Mouse (Mus musculus): ENCODE results near the gene Nabp1. TPM values are rescaled to one million over a fixed set of nuclear protein-coding genes. Genes with fewer than 3 reads are reported as not detected.

Nabp1 gene
- polyA plus RNA-seq, 1 experiment from 2014 or later: 12.7 TPM

- no peak overlapping the region for H3K9ac ChIP-seq
- no peaks in the 10 kb centered on the region for H3K9me3 ChIP-seq
- H3K4me2 ChIP-seq: no peak overlapping the region
- no peak overlapping the region for H3K27ac ChIP-seq (replicated peaks)
- no peak for ATAC-seq (ENCODE audit: extremely low read depth, insufficient number of reproducible peaks, low FRiP score, low TSS enrichment)
- H3K4me3 ChIP-seq: no peak overlapping the region
- H3K4me1 ChIP-seq: peaks cover 8% of the 10 kb centered on the region
- peaks cover 4% of the 10 kb centered on the region; the same call in 1 of the 2 replicates for H3K36me3 ChIP-seq
- no peaks in the 10 kb centered on the region for H3K27me3 ChIP-seq (replicated peaks)
Observed at GRCm38 (mm10) chr1:51480386-51480785, 2.2 kb upstream of the Nabp1 start.

GRCm38 (mm10) chr1:51479691-51480090, 1.5 kb upstream of the Nabp1 start:
- Histone ChIP-seq H3K4me2 (no peak overlapping the region), H3K4me3 (no peak overlapping the region), H3K27me3 (replicated peaks) (no peaks in the 10 kb centered on the region), H3K4me1 (peaks cover 8% of the 10 kb centered on the region), H3K27ac (replicated peaks) (no peak overlapping the region), H3K36me3 (peaks cover 4% of the 10 kb centered on the region; the same call in 1 of the 2 replicates), H3K9ac (no peak overlapping the region), H3K9me3 (no peaks in the 10 kb centered on the region)
- WGBS: 95% methylated on average over 1 of the region's 1 CpGs
- no peak for ATAC-seq (ENCODE audit: extremely low read depth, insufficient number of reproducible peaks, low FRiP score, low TSS enrichment)

GRCm38 (mm10) chr1:51479027-51479329, 753 bp upstream of the Nabp1 start:
- H3K9me3 ChIP-seq: no peaks in the 10 kb centered on the region
- peak overlapping the region; percentile 99 for H3K4me2 ChIP-seq
- peaks cover 4% of the 10 kb centered on the region; the same call in 1 of the 2 replicates for H3K36me3 ChIP-seq
- H3K9ac ChIP-seq: peak overlapping the region; percentile 90
- peaks cover 8% of the 10 kb centered on the region for H3K4me1 ChIP-seq
- H3K4me3 ChIP-seq: peak overlapping the region; percentile 77
- peak overlapping the region; percentile 87 for H3K27ac ChIP-seq (replicated peaks)
- ATAC-seq (ENCODE audit: extremely low read depth, insufficient number of reproducible peaks, low FRiP score, low TSS enrichment): no peak
- H3K27me3 ChIP-seq (replicated peaks): no peaks in the 10 kb centered on the region
- 75% methylated on average over 1 of the region's 1 CpGs for WGBS

- Histone ChIP-seq H3K27ac (replicated peaks) (peak overlapping the region; percentile 88), H3K4me3 (peak overlapping the region; percentile 77), H3K9ac (peak overlapping the region; percentile 90), H3K4me1 (peaks cover 8% of the 10 kb centered on the region), H3K4me2 (peak overlapping the region; percentile 99), H3K27me3 (replicated peaks) (no peaks in the 10 kb centered on the region), H3K36me3 (peaks cover 5% of the 10 kb centered on the region; the same call in 1 of the 2 replicates), H3K9me3 (no peaks in the 10 kb centered on the region)
- ATAC-seq (ENCODE audit: extremely low read depth, insufficient number of reproducible peaks, low FRiP score, low TSS enrichment): no peak
- WGBS: under 1% methylated on average over 25 of the region's 25 CpGs
Observed at GRCm38 (mm10) chr1:51477656-51478081, 556 bp downstream of the Nabp1 start.

GRCm38 (mm10) chr1:51476405-51476804, 1.8 kb downstream of the Nabp1 start:
- H3K9me3 ChIP-seq: no peaks in the 10 kb centered on the region
- H3K4me3 ChIP-seq: no peak overlapping the region
- H3K9ac ChIP-seq: no peak overlapping the region
- no peaks in the 10 kb centered on the region for H3K27me3 ChIP-seq (replicated peaks)
- H3K4me1 ChIP-seq: peaks cover 8% of the 10 kb centered on the region
- peaks cover 12% of the 10 kb centered on the region for H3K36me3 ChIP-seq
- H3K4me2 ChIP-seq: peak overlapping the region; percentile 99
- WGBS: 72% methylated on average over 1 of the region's 1 CpGs
- no peak for ATAC-seq (ENCODE audit: extremely low read depth, insufficient number of reproducible peaks, low FRiP score, low TSS enrichment)
- no peak overlapping the region for H3K27ac ChIP-seq (replicated peaks)

- H3K4me2 ChIP-seq: no peak overlapping the region
- ATAC-seq (ENCODE audit: extremely low read depth, insufficient number of reproducible peaks, low FRiP score, low TSS enrichment): no peak
- no peak overlapping the region for H3K27ac ChIP-seq (replicated peaks)
- H3K4me1 ChIP-seq: no peaks in the 10 kb centered on the region
- WGBS: 31% methylated on average over 2 of the region's 2 CpGs
- H3K36me3 ChIP-seq: peaks cover 33% of the 10 kb centered on the region
- H3K9me3 ChIP-seq: no peaks in the 10 kb centered on the region
- no peak overlapping the region for H3K4me3 ChIP-seq
- no peaks in the 10 kb centered on the region for H3K27me3 ChIP-seq (replicated peaks)
- H3K9ac ChIP-seq: no peak overlapping the region
Observed at GRCm38 (mm10) chr1:51468077-51468476, 10.1 kb downstream of the Nabp1 start.

- Histone ChIP-seq H3K27me3 (replicated peaks) (no peaks in the 10 kb centered on the region), H3K9ac (no peak overlapping the region), H3K9me3 (no peaks in the 10 kb centered on the region), H3K4me2 (no peak overlapping the region), H3K27ac (replicated peaks) (no peak overlapping the region), H3K4me1 (no peaks in the 10 kb centered on the region), H3K4me3 (no peak overlapping the region), H3K36me3 (peaks cover 30% of the 10 kb centered on the region)
- ATAC-seq (ENCODE audit: extremely low read depth, insufficient number of reproducible peaks, low FRiP score, low TSS enrichment): no peak
- 76% methylated on average over 5 of the region's 5 CpGs for WGBS
Observed at GRCm38 (mm10) chr1:51467181-51467580, 11.0 kb downstream of the Nabp1 start.

GRCm38 (mm10) chr1:51466385-51466784, 11.8 kb downstream of the Nabp1 start:
- H3K9me3 ChIP-seq: no peaks in the 10 kb centered on the region
- H3K9ac ChIP-seq: no peak overlapping the region
- no peak for ATAC-seq (ENCODE audit: extremely low read depth, insufficient number of reproducible peaks, low FRiP score, low TSS enrichment)
- peaks cover 25% of the 10 kb centered on the region for H3K36me3 ChIP-seq
- H3K4me1 ChIP-seq: no peaks in the 10 kb centered on the region
- H3K4me3 ChIP-seq: no peak overlapping the region
- WGBS: 31% methylated on average over 1 of the region's 1 CpGs
- H3K4me2 ChIP-seq: no peak overlapping the region
- no peaks in the 10 kb centered on the region for H3K27me3 ChIP-seq (replicated peaks)
- H3K27ac ChIP-seq (replicated peaks): no peak overlapping the region

GRCm38 (mm10) chr1:51465285-51465684, 12.9 kb downstream of the Nabp1 start:
- Histone ChIP-seq H3K36me3 (peaks cover 16% of the 10 kb centered on the region), H3K27ac (replicated peaks) (no peak overlapping the region), H3K9ac (no peak overlapping the region), H3K4me3 (no peak overlapping the region), H3K4me1 (no peaks in the 10 kb centered on the region), H3K9me3 (no peaks in the 10 kb centered on the region), H3K27me3 (replicated peaks) (no peaks in the 10 kb centered on the region), H3K4me2 (no peak overlapping the region)
- WGBS: 23% methylated on average over 2 of the region's 2 CpGs
- ATAC-seq (ENCODE audit: extremely low read depth, insufficient number of reproducible peaks, low FRiP score, low TSS enrichment): no peak

GRCm38 (mm10) chr1:51463038-51463437, 15.2 kb downstream of the Nabp1 start:
- H3K9ac ChIP-seq: no peak overlapping the region
- WGBS: 72% methylated on average over 5 of the region's 5 CpGs
- no peaks in the 10 kb centered on the region for H3K4me1 ChIP-seq
- H3K4me2 ChIP-seq: no peak overlapping the region
- no peaks in the 10 kb centered on the region for H3K9me3 ChIP-seq
- no peak overlapping the region for H3K27ac ChIP-seq (replicated peaks)
- H3K27me3 ChIP-seq (replicated peaks): no peaks in the 10 kb centered on the region
- H3K36me3 ChIP-seq: peaks cover under 1% of the 10 kb centered on the region; the same call in 1 of the 2 replicates
- no peak for ATAC-seq (ENCODE audit: extremely low read depth, insufficient number of reproducible peaks, low FRiP score, low TSS enrichment)
- no peak overlapping the region for H3K4me3 ChIP-seq

GRCm38 (mm10) chr1:51458731-51459450, 19.3 kb downstream of the Nabp1 start:
- H3K4me2 ChIP-seq: no peak overlapping the region
- H3K9ac ChIP-seq: no peak overlapping the region
- H3K27me3 ChIP-seq (replicated peaks): no peaks in the 10 kb centered on the region
- H3K4me3 ChIP-seq: no peak overlapping the region
- H3K27ac ChIP-seq (replicated peaks): no peak overlapping the region
- WGBS: 64% methylated on average over 10 of the region's 10 CpGs
- H3K36me3 ChIP-seq: no peaks in the 10 kb centered on the region
- ATAC-seq (ENCODE audit: extremely low read depth, insufficient number of reproducible peaks, low FRiP score, low TSS enrichment): no peak
- H3K4me1 ChIP-seq: no peaks in the 10 kb centered on the region
- H3K9me3 ChIP-seq: no peaks in the 10 kb centered on the region

- WGBS: 51% methylated on average over 6 of the region's 6 CpGs
- no peak for ATAC-seq (ENCODE audit: extremely low read depth, insufficient number of reproducible peaks, low FRiP score, low TSS enrichment)
- H3K27me3 ChIP-seq (replicated peaks): no peaks in the 10 kb centered on the region
- no peaks in the 10 kb centered on the region for H3K36me3 ChIP-seq
- no peaks in the 10 kb centered on the region for H3K4me1 ChIP-seq
- no peak overlapping the region for H3K27ac ChIP-seq (replicated peaks)
- H3K9me3 ChIP-seq: no peaks in the 10 kb centered on the region
- H3K4me2 ChIP-seq: no peak overlapping the region
- no peak overlapping the region for H3K4me3 ChIP-seq
- no peak overlapping the region for H3K9ac ChIP-seq
Observed at GRCm38 (mm10) chr1:51458089-51458488, 20.1 kb downstream of the Nabp1 start.

All from heart, embryonic 13.5 days (tissue).